Mouse (Mus musculus): ENCODE results near the gene Rprd2. TPM values are rescaled to one million over a fixed set of nuclear protein-coding genes. Genes with fewer than 3 reads are reported as not detected.

The Rprd2 gene
- total RNA-seq (2012; rRNA removed) (8.1 and 8.4 TPM in 2 replicates), total RNA-seq (2014; rRNA removed) (12.3 and 12.5 TPM in 2 replicates), polyA plus RNA-seq (2012; ENCODE audit: insufficient read length, low read depth) (13.2 and 16.2 TPM in 2 replicates)

DNA sequence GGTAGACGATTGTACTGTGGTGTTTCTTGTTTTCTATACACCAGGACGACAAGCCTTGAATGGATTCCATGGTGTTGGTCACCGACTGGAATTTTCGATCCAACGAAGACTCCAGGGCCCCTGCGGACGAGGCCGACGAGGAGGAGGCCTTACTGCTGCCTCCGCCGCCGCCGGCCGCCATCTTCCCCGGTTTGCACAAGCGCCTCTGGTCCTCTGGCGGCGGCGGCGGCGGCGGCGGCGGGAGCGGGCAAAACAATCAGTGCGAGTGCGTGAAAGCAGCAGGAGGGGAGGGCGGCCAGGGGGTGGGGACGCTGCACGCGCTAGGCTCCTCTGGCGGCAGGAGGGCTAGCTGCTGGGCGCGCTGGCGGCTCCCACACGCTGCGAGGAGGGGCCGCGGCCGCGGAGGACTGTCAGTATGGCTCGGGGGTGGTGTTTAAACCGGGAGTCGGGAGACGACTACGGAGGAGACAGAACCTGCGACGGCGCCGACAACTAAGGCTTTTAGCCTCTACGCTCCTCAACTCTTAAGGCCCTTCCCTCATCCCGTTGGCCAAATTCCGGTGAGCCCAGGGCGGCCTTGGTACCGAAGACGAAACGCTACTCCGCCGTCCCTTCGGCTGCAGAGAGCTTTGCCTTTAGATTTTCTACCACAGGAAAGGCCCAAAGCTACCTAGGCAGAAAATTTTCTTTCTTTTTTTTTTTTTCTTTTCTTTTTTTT lies at the start of gene Rprd2:
TSS of gene Rprd2 (minus strand) at position 293 of the 718 bp plus-strand sequence.
- dilution Hi-C loops (cut with MboI; ENCODE audit: extremely low pct_ligation_motif_present, extremely low pct_unique_long_range_greater_than_20kb, low sequenced_read_pairs): no loop called here

DNA sequence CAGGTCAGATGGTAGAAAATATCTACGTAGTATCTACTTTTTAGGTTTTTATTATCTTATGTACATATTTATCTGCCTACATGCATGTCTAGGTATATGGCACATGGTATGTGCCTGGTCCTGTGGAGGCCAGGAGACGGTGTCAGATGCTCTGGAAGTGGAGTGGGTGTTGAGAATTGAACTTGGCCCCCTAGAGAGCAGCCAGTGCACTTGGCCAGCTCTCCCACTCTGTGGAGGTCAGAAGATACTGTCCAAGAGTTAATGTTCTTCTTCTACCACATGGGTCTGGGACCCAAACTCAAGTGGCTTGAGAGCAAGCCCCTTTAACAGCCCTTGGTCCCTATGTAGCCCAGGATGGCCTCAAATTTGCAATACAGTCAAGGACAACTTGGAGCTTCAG lies 48.7 kb upstream of the Rprd2 start:
- no peak for DNase-seq (ENCODE audit: extremely low read depth)
- Histone ChIP-seq H3K4me3 (replicated peaks in 1 of 3; ENCODE audit: low read depth in 2 of 3, low read length in 2 of 3, poor library complexity in 1 of 3) (no peak overlapping the region), H3K79me2 (replicated peaks; ENCODE audit: control insufficient read depth, extremely low read depth, insufficient read depth, poor library complexity, severe bottlenecking) (peaks cover 27% of the 10 kb centered on the region), H3K36me3 (replicated peaks in 1 of 2; ENCODE audit: control insufficient read depth in 1 of 2, insufficient read depth in 1 of 2, low read length in 1 of 2) (peaks cover 41 to 74% of the 10 kb centered on the region in 2 experiments), H3K4me2 (ENCODE audit: insufficient read depth, low read depth, poor library complexity, severe bottlenecking) (no peak overlapping the region), H3K9ac (ENCODE audit: insufficient read depth, low read depth) (no peak overlapping the region), H3K27ac (ENCODE audit: insufficient read depth, low read depth) (no peak overlapping the region), H3K4me1 (ENCODE audit: control insufficient read depth in 1 of 2, insufficient read depth in 2 of 2) (peaks cover 3 to 16% of the 10 kb centered on the region in 2 experiments; a peak in 3 of 4 replicates), H3K27me3 (replicated peaks) (no peaks in the 10 kb centered on the region), H3K9me3 (replicated peaks; ENCODE audit: low read length) (no peaks in the 10 kb centered on the region)
- in situ Hi-C loops (cut with MboI; ENCODE audit: low pct_ligation_motif_present, low pct_unique_long_range_greater_than_20kb, low sequenced_read_pairs) (loop anchor here (5.0 kb wide), 1 partner anchor 35 kb away; the partner anchor contains the start of gene Car14), dilution Hi-C loops (cut with MboI; ENCODE audit: extremely low pct_ligation_motif_present, extremely low pct_unique_long_range_greater_than_20kb, low sequenced_read_pairs) (no loop called here)
- TF ChIP-seq CHD1 (IDR thresholded peaks at IDR 0.05; ENCODE audit: low read depth, low read length): no peak
- TF ChIP-seq MYC (IDR thresholded peaks at IDR 0.05; ENCODE audit: low read depth, low read length): no peak
- TF ChIP-seq TCF12 (IDR thresholded peaks at IDR 0.05; ENCODE audit: low read depth, low read length): no peak
- TF ChIP-seq ELF1 (IDR thresholded peaks at IDR 0.05; ENCODE audit: low read depth, low read length): no peak
- TF ChIP-seq JUND (conservative IDR thresholded peaks at IDR 0.05; ENCODE audit: low read depth, low read length): no peak
- TF ChIP-seq ZMIZ1 (IDR thresholded peaks at IDR 0.05; ENCODE audit: low read depth, low read length): no peak
- TF ChIP-seq USF1 (IDR thresholded peaks at IDR 0.05; ENCODE audit: low read depth, low read length): no peak
- TF ChIP-seq CTCF (conservative IDR thresholded peaks at IDR 0.05 in 1 of 2, IDR thresholded peaks at IDR 0.05 in 1 of 2; ENCODE audit: low read depth in 2 of 2, low read length in 2 of 2): no peak
- TF ChIP-seq IRF4 (IDR thresholded peaks at IDR 0.05; ENCODE audit: low read depth, low read length): no peak
- TF ChIP-seq SMC3 (IDR thresholded peaks at IDR 0.05; ENCODE audit: low read depth, low read length): no peak
- TF ChIP-seq SIN3A (IDR thresholded peaks at IDR 0.05; ENCODE audit: low read length): no peak
- TF ChIP-seq MXI1 (IDR thresholded peaks at IDR 0.05; ENCODE audit: low read depth, low read length): no peak
- no peak for TF ChIP-seq MAFK (IDR thresholded peaks at IDR 0.05; ENCODE audit: insufficient replicate concordance, low read length)
- TF ChIP-seq MAX (IDR thresholded peaks at IDR 0.05; ENCODE audit: low read length): no peak
- no peak for TF ChIP-seq E2F4 (IDR thresholded peaks at IDR 0.05; ENCODE audit: insufficient replicate concordance, low read depth, low read length)
- TF ChIP-seq POLR2A (IDR thresholded peaks at IDR 0.05; ENCODE audit: low read depth, low read length): no peak
- no peak for TF ChIP-seq USF2 (conservative IDR thresholded peaks at IDR 0.05; ENCODE audit: low read depth, low read length)
- no peak for TF ChIP-seq TBP (conservative IDR thresholded peaks at IDR 0.05; ENCODE audit: low read depth, low read length)

More for the DNA sequence above, at the start of gene Rprd2:
- Histone ChIP-seq H3K27me3 (replicated peaks) (no peaks in the 10 kb centered on the region), H3K4me3 (replicated peaks in 1 of 3; ENCODE audit: low read depth in 2 of 3, low read length in 2 of 3, poor library complexity in 1 of 3) (peak within 1 kb of the TSS; percentile 74 to 90 (median 83)), H3K4me1 (ENCODE audit: control insufficient read depth in 1 of 2, insufficient read depth in 2 of 2) (peaks cover 4 to 29% of the 10 kb centered on the region in 2 experiments; a peak in 2 of 4 replicates), H3K36me3 (replicated peaks in 1 of 2; ENCODE audit: control insufficient read depth in 1 of 2, insufficient read depth in 1 of 2, low read length in 1 of 2) (peaks cover 0 to 6% of the 10 kb centered on the region in 2 experiments), H3K9ac (ENCODE audit: insufficient read depth, low read depth) (peak within 1 kb of the TSS; percentile 96), H3K27ac (ENCODE audit: insufficient read depth, low read depth) (peak within 1 kb of the TSS; percentile 97), H3K4me2 (ENCODE audit: insufficient read depth, low read depth, poor library complexity, severe bottlenecking) (0 out of 2 replicates have a peak within 1 kb of the TSS, but pooled peaks have one; percentile 13), H3K9me3 (replicated peaks; ENCODE audit: low read length) (no peaks in the 10 kb centered on the region), H3K79me2 (replicated peaks; ENCODE audit: control insufficient read depth, extremely low read depth, insufficient read depth, poor library complexity, severe bottlenecking) (peaks cover 47% of the 10 kb centered on the region)
- in situ Hi-C loops (cut with MboI; ENCODE audit: low pct_ligation_motif_present, low pct_unique_long_range_greater_than_20kb, low sequenced_read_pairs): no loop called here
- peak; percentile 24; the same call in 1 of the 2 replicates for TF ChIP-seq IRF4 (IDR thresholded peaks at IDR 0.05; ENCODE audit: low read depth, low read length)
- peak; percentile 42; the same call in 1 of the 2 replicates for TF ChIP-seq BHLHE40 (IDR thresholded peaks at IDR 0.05; ENCODE audit: low read depth, low read length)
- peak; percentile 79; the same call in 1 of the 2 replicates for TF ChIP-seq TCF12 (IDR thresholded peaks at IDR 0.05; ENCODE audit: low read depth, low read length)
- TF ChIP-seq HCFC1 (IDR thresholded peaks at IDR 0.05; ENCODE audit: low read depth, low read length): peak; percentile 16
- no peak for TF ChIP-seq E2F4 (IDR thresholded peaks at IDR 0.05; ENCODE audit: insufficient replicate concordance, low read depth, low read length)
- TF ChIP-seq NELFE (IDR thresholded peaks at IDR 0.05; ENCODE audit: low read depth, low read length): peak; percentile 77
- TF ChIP-seq JUN (IDR thresholded peaks at IDR 0.05; ENCODE audit: insufficient read depth, low read depth, low read length): no peak
- no peak for TF ChIP-seq CHD2 (IDR thresholded peaks at IDR 0.05; ENCODE audit: low read length)
- peak; percentile 88 for TF ChIP-seq ZMIZ1 (IDR thresholded peaks at IDR 0.05; ENCODE audit: low read depth, low read length)
- TF ChIP-seq ZNF384 (IDR thresholded peaks at IDR 0.05; ENCODE audit: low read depth, low read length): peak; percentile 97
- TF ChIP-seq MYC (IDR thresholded peaks at IDR 0.05; ENCODE audit: low read depth, low read length): 0 out of 2 replicates have a peak, but pooled peaks have one; percentile 25
- TF ChIP-seq UBTF (IDR thresholded peaks at IDR 0.05; ENCODE audit: low read depth, low read length): peak; percentile 31
- peak; percentile 71; the same call in 1 of the 2 replicates for TF ChIP-seq POLR2A (IDR thresholded peaks at IDR 0.05; ENCODE audit: low read depth, low read length)
- TF ChIP-seq RAD21 (IDR thresholded peaks at IDR 0.05; ENCODE audit: low read depth, low read length): no peak
- TF ChIP-seq MXI1 (IDR thresholded peaks at IDR 0.05; ENCODE audit: low read depth, low read length): peak; percentile 61; the same call in 1 of the 2 replicates
- peak; percentile 87 for TF ChIP-seq SIN3A (IDR thresholded peaks at IDR 0.05; ENCODE audit: low read length)
- TF ChIP-seq MAFK (IDR thresholded peaks at IDR 0.05; ENCODE audit: insufficient replicate concordance, low read length): no peak
- TF ChIP-seq MAZ (IDR thresholded peaks at IDR 0.05; ENCODE audit: low read depth, low read length): no peak
- no peak for TF ChIP-seq USF2 (conservative IDR thresholded peaks at IDR 0.05; ENCODE audit: low read depth, low read length)
- TF ChIP-seq CHD1 (IDR thresholded peaks at IDR 0.05; ENCODE audit: low read depth, low read length): peak; percentile 74; the same call in 1 of the 2 replicates
- DNase-seq (ENCODE audit: extremely low read depth): peak; percentile 69

All from CH12.LX (cell line).